Mouse (Mus musculus) CD4-positive, CD25-positive, alpha-beta regulatory T cell (primary cell): ENCODE measurements around the gene Scgb1b27. TPM values are rescaled to one million over a fixed set of nuclear protein-coding genes. Genes with fewer than 3 reads are reported as not detected.

Source experiments
- polyA plus RNA-seq: library from polyadenylated mRNA; unstranded; fragments of 100-300 nt; shearing (Covaris generic); gene quantifications from one replicate; pipeline ENCODE4 v1.2.1, GENCODE M21; 2017

Scgb1b27 gene
- not detected for polyA plus RNA-seq

DNA sequence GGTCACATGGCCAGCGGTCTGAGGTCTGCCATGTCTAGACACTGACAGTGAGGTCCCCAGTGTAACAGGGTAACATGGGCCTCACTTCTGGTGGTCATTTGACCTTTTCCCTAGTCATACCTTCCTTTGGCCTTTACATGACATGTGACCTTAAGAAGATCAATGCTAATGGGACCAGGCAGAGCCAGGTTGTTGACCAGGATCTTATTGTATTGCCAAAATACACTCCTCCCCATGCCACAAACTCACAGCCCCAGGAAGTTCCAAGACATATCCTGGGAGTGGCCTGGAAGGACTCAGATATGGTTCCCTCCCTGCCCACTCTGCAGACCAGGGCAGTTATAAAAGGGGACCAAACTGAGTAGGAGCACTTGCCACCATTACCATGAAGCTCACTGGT lies at the start of gene Scgb1b27:
Gene Scgb1b27, plus strand, starts transcription at position 301 of the 400 bp plus-strand sequence.

DNA sequence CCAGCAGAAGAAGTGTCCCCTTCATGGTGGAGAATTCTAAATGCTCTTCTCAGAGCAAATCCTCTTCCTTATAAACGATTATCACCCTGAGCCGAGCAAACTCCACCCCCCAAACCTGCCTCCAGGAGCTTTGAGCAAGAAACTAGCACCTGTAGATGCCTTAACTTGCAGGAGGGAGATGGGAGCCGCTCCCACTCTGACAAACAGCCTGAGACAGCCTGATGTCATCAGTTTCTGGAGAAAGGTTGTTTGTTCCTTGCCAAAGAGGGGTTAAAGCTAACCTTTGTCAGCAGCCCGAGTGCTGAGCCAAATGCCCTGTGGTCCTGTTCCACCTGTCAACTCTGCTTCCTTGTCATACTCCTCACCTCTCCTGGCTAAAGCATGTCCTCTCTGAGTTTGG lies 7.4 kb upstream of the Scgb1b27 start, which contains the start of gene Scgb2b27:
Gene Scgb2b27, minus strand, starts transcription at position 101 of the 400 bp plus-strand sequence.

Other genes starting within 250 kb of the Scgb1b27 start
- gene Scgb2b26, start 76.4 kb upstream of the Scgb1b27 start, polyA plus RNA-seq = not detected
- gene Scgb2b27, start 7.5 kb upstream of the Scgb1b27 start, polyA plus RNA-seq = not detected
- not detected for gene Scgb1b30, start 73.9 kb downstream of the Scgb1b27 start, polyA plus RNA-seq
- not detected for gene Wtip, start 111.8 kb downstream of the Scgb1b27 start, polyA plus RNA-seq
- gene Uba2, start 148.1 kb downstream of the Scgb1b27 start, polyA plus RNA-seq = 145 TPM
- 51.7 TPM for gene Pdcd2l, start 175.2 kb downstream of the Scgb1b27 start, polyA plus RNA-seq
- gene Gpi1, start 208.9 kb downstream of the Scgb1b27 start, polyA plus RNA-seq = 266 TPM
- 0.95 TPM for gene Gm6096, start 229.6 kb downstream of the Scgb1b27 start, polyA plus RNA-seq